Mouse (Mus musculus): ENCODE measurements at regions not wholly inside any gene's neighbourhood (a gene's known extent, or its start where the extent isn't known, plus 50 kb on each side); places are given as distances from the start of the nearest gene placed in this dataset.

GRCm38 (mm10) chr11:24352071-24352470 lies 274.2 kb downstream of the Bcl11a start:
- H3K4me1 ChIP-seq (ENCODE audit: control insufficient read depth, insufficient read depth, low read length): peaks cover 13% of the 10 kb centered on the region; the same call in 1 of the 2 replicates
- H3K9me3 ChIP-seq (ENCODE audit: control insufficient read depth, low read length): no peaks in the 10 kb centered on the region
- ATAC-seq (ENCODE audit: low FRiP score, low TSS enrichment) (no peak), DNase-seq (no peak)
- H3K27ac ChIP-seq (replicated peaks; ENCODE audit: low read depth, low read length): no peak overlapping the region
- no peak overlapping the region for H3K4me3 ChIP-seq (replicated peaks; ENCODE audit: low read depth, low read length)
- no peak overlapping the region for H3K4me2 ChIP-seq (ENCODE audit: low read length)
- H3K27me3 ChIP-seq (ENCODE audit: control insufficient read depth, insufficient read depth, low read length): no peaks in the 10 kb centered on the region
- WGBS: 92% methylated on average over 3 of the region's 3 CpGs
- no peak overlapping the region for H3K9ac ChIP-seq (replicated peaks; ENCODE audit: low read length)
- H3K36me3 ChIP-seq (ENCODE audit: control insufficient read depth, insufficient read depth, low read length): no peaks in the 10 kb centered on the region

GRCm38 (mm10) chr11:24353056-24353455 lies 275.2 kb downstream of the Bcl11a start:
- Histone ChIP-seq H3K9ac (replicated peaks; ENCODE audit: low read length) (no peak overlapping the region), H3K4me1 (ENCODE audit: control insufficient read depth, insufficient read depth, low read length) (peaks cover 9% of the 10 kb centered on the region; the same call in 1 of the 2 replicates), H3K4me3 (replicated peaks; ENCODE audit: low read depth, low read length) (no peak overlapping the region), H3K36me3 (ENCODE audit: control insufficient read depth, insufficient read depth, low read length) (no peaks in the 10 kb centered on the region), H3K27ac (replicated peaks; ENCODE audit: low read depth, low read length) (no peak overlapping the region), H3K9me3 (ENCODE audit: control insufficient read depth, low read length) (no peaks in the 10 kb centered on the region), H3K4me2 (ENCODE audit: low read length) (no peak overlapping the region), H3K27me3 (ENCODE audit: control insufficient read depth, insufficient read depth, low read length) (no peaks in the 10 kb centered on the region)
- WGBS: 72% methylated on average over 1 of the region's 1 CpGs
- ATAC-seq (ENCODE audit: low FRiP score, low TSS enrichment): no peak
- no peak for DNase-seq

GRCm38 (mm10) chr11:24357388-24357787 lies 279.5 kb downstream of the Bcl11a start:
- no peak for DNase-seq
- H3K4me1 ChIP-seq (ENCODE audit: control insufficient read depth, insufficient read depth, low read length): peaks cover 8% of the 10 kb centered on the region
- no peaks in the 10 kb centered on the region for H3K36me3 ChIP-seq (ENCODE audit: control insufficient read depth, insufficient read depth, low read length)
- H3K9ac ChIP-seq (replicated peaks; ENCODE audit: low read length): no peak overlapping the region
- H3K27ac ChIP-seq (replicated peaks; ENCODE audit: low read depth, low read length): no peak overlapping the region
- ATAC-seq (ENCODE audit: low FRiP score, low TSS enrichment): no peak
- no peak overlapping the region for H3K4me3 ChIP-seq (replicated peaks; ENCODE audit: low read depth, low read length)
- 83% methylated on average over 1 of the region's 1 CpGs for WGBS
- no peaks in the 10 kb centered on the region for H3K9me3 ChIP-seq (ENCODE audit: control insufficient read depth, low read length)
- H3K27me3 ChIP-seq (ENCODE audit: control insufficient read depth, insufficient read depth, low read length): no peaks in the 10 kb centered on the region
- H3K4me2 ChIP-seq (ENCODE audit: low read length): no peak overlapping the region

- Histone ChIP-seq H3K4me3 (replicated peaks; ENCODE audit: low read depth, low read length) (no peak overlapping the region), H3K27me3 (ENCODE audit: control insufficient read depth, insufficient read depth, low read length) (no peaks in the 10 kb centered on the region), H3K36me3 (ENCODE audit: control insufficient read depth, insufficient read depth, low read length) (no peaks in the 10 kb centered on the region), H3K27ac (replicated peaks; ENCODE audit: low read depth, low read length) (no peak overlapping the region), H3K4me1 (ENCODE audit: control insufficient read depth, insufficient read depth, low read length) (peaks cover 13% of the 10 kb centered on the region), H3K9ac (replicated peaks; ENCODE audit: low read length) (no peak overlapping the region), H3K9me3 (ENCODE audit: control insufficient read depth, low read length) (no peaks in the 10 kb centered on the region), H3K4me2 (ENCODE audit: low read length) (no peak overlapping the region)
- DNase-seq (no peak), ATAC-seq (ENCODE audit: low FRiP score, low TSS enrichment) (no peak)
These were observed 281.2 kb downstream of the Bcl11a start for GRCm38 (mm10) chr11:24359086-24359485.

- 34% methylated on average over 6 of the region's 6 CpGs for whole genome bisulfite sequencing
- Histone ChIP-seq H3K4me2 (ENCODE audit: low read length) (no peak overlapping the region), H3K36me3 (ENCODE audit: control insufficient read depth, insufficient read depth, low read length) (no peaks in the 10 kb centered on the region), H3K27ac (replicated peaks; ENCODE audit: low read depth, low read length) (0 out of 2 replicates have a peak overlapping the region, but pooled peaks have one; percentile 3), H3K9me3 (ENCODE audit: control insufficient read depth, low read length) (no peaks in the 10 kb centered on the region), H3K9ac (replicated peaks; ENCODE audit: low read length) (no peak overlapping the region), H3K27me3 (ENCODE audit: control insufficient read depth, insufficient read depth, low read length) (no peaks in the 10 kb centered on the region), H3K4me1 (ENCODE audit: control insufficient read depth, insufficient read depth, low read length) (peaks cover 13% of the 10 kb centered on the region), H3K4me3 (replicated peaks; ENCODE audit: low read depth, low read length) (no peak overlapping the region)
- DNase-seq: peak; percentile 46
- no peak for ATAC-seq (ENCODE audit: low FRiP score, low TSS enrichment)
These were observed 284.3 kb downstream of the Bcl11a start for GRCm38 (mm10) chr11:24361998-24362687.

- no peaks in the 10 kb centered on the region for H3K36me3 ChIP-seq (ENCODE audit: control insufficient read depth, insufficient read depth, low read length)
- WGBS: 45% methylated on average over 2 of the region's 2 CpGs
- no peak overlapping the region for H3K4me2 ChIP-seq (ENCODE audit: low read length)
- no peak overlapping the region for H3K9ac ChIP-seq (replicated peaks; ENCODE audit: low read length)
- no peaks in the 10 kb centered on the region for H3K27me3 ChIP-seq (ENCODE audit: control insufficient read depth, insufficient read depth, low read length)
- no peak overlapping the region for H3K4me3 ChIP-seq (replicated peaks; ENCODE audit: low read depth, low read length)
- DNase-seq: no peak
- H3K4me1 ChIP-seq (ENCODE audit: control insufficient read depth, insufficient read depth, low read length): peaks cover 13% of the 10 kb centered on the region
- no peaks in the 10 kb centered on the region for H3K9me3 ChIP-seq (ENCODE audit: control insufficient read depth, low read length)
- no peak for ATAC-seq (ENCODE audit: low FRiP score, low TSS enrichment)
- 0 out of 2 replicates have a peak overlapping the region, but pooled peaks have one; percentile 3 for H3K27ac ChIP-seq (replicated peaks; ENCODE audit: low read depth, low read length)
These were observed 284.8 kb downstream of the Bcl11a start for GRCm38 (mm10) chr11:24362688-24363035.

- WGBS: 53% methylated on average over 9 of the region's 9 CpGs
These were observed 285.8 kb downstream of the Bcl11a start for GRCm38 (mm10) chr11:24363418-24364364.

GRCm38 (mm10) chr11:24370198-24370860 lies 292.5 kb downstream of the Bcl11a start:
- Histone ChIP-seq H3K9ac (replicated peaks; ENCODE audit: low read length) (no peak overlapping the region), H3K4me1 (ENCODE audit: control insufficient read depth, insufficient read depth, low read length) (peaks cover 30% of the 10 kb centered on the region), H3K27me3 (ENCODE audit: control insufficient read depth, insufficient read depth, low read length) (no peaks in the 10 kb centered on the region), H3K27ac (replicated peaks; ENCODE audit: low read depth, low read length) (peak overlapping the region; percentile 81), H3K9me3 (ENCODE audit: control insufficient read depth, low read length) (no peaks in the 10 kb centered on the region), H3K36me3 (ENCODE audit: control insufficient read depth, insufficient read depth, low read length) (no peaks in the 10 kb centered on the region), H3K4me3 (replicated peaks; ENCODE audit: low read depth, low read length) (no peak overlapping the region), H3K4me2 (ENCODE audit: low read length) (peak overlapping the region; percentile 30)
- 10% methylated on average over 15 of the region's 15 CpGs for WGBS
- ATAC-seq (ENCODE audit: low FRiP score, low TSS enrichment) (peak; percentile 77), DNase-seq (peak; percentile 70)

More at GRCm38 (mm10) chr11:24363418-24364364, 285.8 kb downstream of the Bcl11a start:
- H3K27me3 ChIP-seq (ENCODE audit: control insufficient read depth, insufficient read depth, low read length): no peaks in the 10 kb centered on the region
- no peak overlapping the region for H3K9ac ChIP-seq (replicated peaks; ENCODE audit: low read length)
- H3K4me2 ChIP-seq (ENCODE audit: low read length): no peak overlapping the region
- no peaks in the 10 kb centered on the region for H3K36me3 ChIP-seq (ENCODE audit: control insufficient read depth, insufficient read depth, low read length)
- no peak overlapping the region for H3K27ac ChIP-seq (replicated peaks; ENCODE audit: low read depth, low read length)
- H3K4me1 ChIP-seq (ENCODE audit: control insufficient read depth, insufficient read depth, low read length): peaks cover 13% of the 10 kb centered on the region
- DNase-seq: peak; percentile 74
- no peaks in the 10 kb centered on the region for H3K9me3 ChIP-seq (ENCODE audit: control insufficient read depth, low read length)
- H3K4me3 ChIP-seq (replicated peaks; ENCODE audit: low read depth, low read length): no peak overlapping the region
- ATAC-seq (ENCODE audit: low FRiP score, low TSS enrichment): peak; percentile 79
